Mouse (Mus musculus): ENCODE measurements around the gene Rad9b. TPM values are rescaled to one million over a fixed set of nuclear protein-coding genes. Genes with fewer than 3 reads are reported as not detected.
A peak's percentile ranks its signal among the peaks of the same experiment; 100 is the strongest.

Gene Rad9b
- polyA plus RNA-seq (2016; fragmentation: Nextera tagmentation; extraction: Ambion mirVana): 13.3 and 15.6 TPM in 2 replicates

GRCm38 (mm10) chr5:122353807-122354491 lies at the start of gene Rad9b, which contains the start of gene Vps29:
Gene Rad9b, minus strand, starts transcription at chr5:122354233.
Gene Vps29, plus strand, starts transcription at chr5:122354369.
- H3K27me3 ChIP-seq: no peaks in the 10 kb centered on the region; the same call in 1 of the 2 replicates
- H3K9ac ChIP-seq: peak within 1 kb of the TSS; percentile 93
- 2% methylated on average over 51 of the region's 51 CpGs for WGBS
- peak within 1 kb of the TSS; percentile 97 for H3K4me3 ChIP-seq
- H3K4me2 ChIP-seq (replicated peaks): peak within 1 kb of the TSS; percentile 77
- peak within 1 kb of the TSS; percentile 86 for H3K27ac ChIP-seq
- 0 out of 2 replicates have a peak, but pooled peaks cover 4% of the 10 kb centered on the region for H3K36me3 ChIP-seq
- peaks cover 3% of the 10 kb centered on the region for H3K4me1 ChIP-seq
- ATAC-seq (ENCODE audit: low FRiP score): peak; percentile 92
- no peaks in the 10 kb centered on the region for H3K9me3 ChIP-seq (replicated peaks)

DNA sequence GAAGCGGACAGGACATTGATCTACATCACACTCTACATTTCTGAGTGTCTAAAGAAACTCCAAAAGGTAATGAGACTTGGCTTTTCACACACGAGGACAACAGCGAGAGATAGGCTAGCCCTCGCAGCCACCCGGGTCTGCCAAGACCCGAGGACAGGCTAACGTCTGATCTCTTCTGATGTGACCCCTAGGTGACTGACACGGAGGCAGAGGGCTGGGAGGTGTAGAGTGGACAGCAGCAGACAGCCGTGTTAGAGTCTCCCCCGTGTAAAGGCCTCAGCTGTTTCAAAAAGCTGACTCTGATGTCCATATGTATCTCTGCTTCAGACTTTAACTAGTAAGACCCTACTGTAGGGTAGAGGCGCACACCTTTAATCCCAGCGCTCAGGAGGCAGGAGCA lies 49.3 kb upstream of the Rad9b start:
- Histone ChIP-seq H3K4me3 (no peak overlapping the region), H3K4me2 (replicated peaks) (no peak overlapping the region), H3K9ac (no peak overlapping the region), H3K4me1 (no peaks in the 10 kb centered on the region), H3K9me3 (replicated peaks) (peaks cover 6% of the 10 kb centered on the region; the same call in 1 of the 2 replicates), H3K27ac (no peak overlapping the region), H3K36me3 (peaks cover 69% of the 10 kb centered on the region), H3K27me3 (no peaks in the 10 kb centered on the region)
- no peak for ATAC-seq (ENCODE audit: low FRiP score)
- WGBS: 93% methylated on average over 12 of the region's 12 CpGs

DNA sequence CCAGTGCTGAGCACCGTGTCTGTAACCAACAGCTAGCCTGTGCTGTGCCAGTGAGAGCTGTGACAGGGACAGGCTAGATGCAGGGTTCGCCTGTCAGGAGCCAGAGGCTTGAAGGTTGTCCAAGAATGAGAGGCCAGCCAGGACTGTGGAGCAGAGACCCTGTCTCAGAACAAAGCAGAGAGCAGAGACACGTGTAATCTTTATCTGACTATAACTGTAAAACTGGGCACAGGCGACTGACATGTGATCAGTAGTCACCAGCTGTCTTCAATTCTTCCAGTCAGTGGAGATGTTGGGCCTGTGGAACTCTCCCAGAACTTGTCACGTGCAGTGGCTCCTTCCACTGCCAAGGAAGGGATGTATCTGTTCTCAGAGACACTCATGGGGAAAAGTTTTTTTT lies 48.7 kb upstream of the Rad9b start:
- no peak overlapping the region for H3K4me3 ChIP-seq
- no peak overlapping the region for H3K9ac ChIP-seq
- H3K36me3 ChIP-seq: peaks cover 72% of the 10 kb centered on the region
- no peaks in the 10 kb centered on the region for H3K4me1 ChIP-seq
- no peak for ATAC-seq (ENCODE audit: low FRiP score)
- H3K27ac ChIP-seq: no peak overlapping the region
- H3K9me3 ChIP-seq (replicated peaks): peaks cover 6% of the 10 kb centered on the region; the same call in 1 of the 2 replicates
- H3K4me2 ChIP-seq (replicated peaks): no peak overlapping the region
- 89% methylated on average over 5 of the region's 5 CpGs for WGBS
- H3K27me3 ChIP-seq: no peaks in the 10 kb centered on the region

- 81% methylated on average over 13 of the region's 13 CpGs for WGBS
- Histone ChIP-seq H3K9ac (no peak overlapping the region), H3K36me3 (peaks cover 69% of the 10 kb centered on the region)
These were observed 48.1 kb upstream of the Rad9b start for GRCm38 (mm10) chr5:122402160-122402559.

GRCm38 (mm10) chr5:122401303-122401640 lies 47.2 kb upstream of the Rad9b start:
- no peak for ATAC-seq (ENCODE audit: low FRiP score)
- peaks cover 67% of the 10 kb centered on the region for H3K36me3 ChIP-seq
- 19% methylated on average over 8 of the region's 8 CpGs for WGBS

More at GRCm38 (mm10) chr5:122402160-122402559, 48.1 kb upstream of the Rad9b start:
- ATAC-seq (ENCODE audit: low FRiP score): no peak
- Histone ChIP-seq H3K4me3 (no peak overlapping the region), H3K27me3 (no peaks in the 10 kb centered on the region), H3K4me2 (replicated peaks) (no peak overlapping the region), H3K9me3 (replicated peaks) (peaks cover 6% of the 10 kb centered on the region; the same call in 1 of the 2 replicates), H3K27ac (no peak overlapping the region), H3K4me1 (no peaks in the 10 kb centered on the region)

GRCm38 (mm10) chr5:122400628-122401302 lies 46.7 kb upstream of the Rad9b start:
- 89% methylated on average over 18 of the region's 18 CpGs for WGBS
- no peak overlapping the region for H3K27ac ChIP-seq
- H3K27me3 ChIP-seq: no peaks in the 10 kb centered on the region
- H3K4me3 ChIP-seq: no peak overlapping the region
- no peak for ATAC-seq (ENCODE audit: low FRiP score)
- peaks cover 62% of the 10 kb centered on the region for H3K36me3 ChIP-seq
- H3K4me1 ChIP-seq: no peaks in the 10 kb centered on the region
- no peak overlapping the region for H3K9ac ChIP-seq
- H3K4me2 ChIP-seq (replicated peaks): no peak overlapping the region
- no peaks in the 10 kb centered on the region for H3K9me3 ChIP-seq (replicated peaks)

More at GRCm38 (mm10) chr5:122401303-122401640, 47.2 kb upstream of the Rad9b start:
- Histone ChIP-seq H3K27ac (no peak overlapping the region), H3K9ac (no peak overlapping the region), H3K27me3 (no peaks in the 10 kb centered on the region), H3K4me2 (replicated peaks) (no peak overlapping the region), H3K4me1 (no peaks in the 10 kb centered on the region), H3K4me3 (no peak overlapping the region), H3K9me3 (replicated peaks) (0 out of 2 replicates have a peak, but pooled peaks cover 2% of the 10 kb centered on the region)

DNA sequence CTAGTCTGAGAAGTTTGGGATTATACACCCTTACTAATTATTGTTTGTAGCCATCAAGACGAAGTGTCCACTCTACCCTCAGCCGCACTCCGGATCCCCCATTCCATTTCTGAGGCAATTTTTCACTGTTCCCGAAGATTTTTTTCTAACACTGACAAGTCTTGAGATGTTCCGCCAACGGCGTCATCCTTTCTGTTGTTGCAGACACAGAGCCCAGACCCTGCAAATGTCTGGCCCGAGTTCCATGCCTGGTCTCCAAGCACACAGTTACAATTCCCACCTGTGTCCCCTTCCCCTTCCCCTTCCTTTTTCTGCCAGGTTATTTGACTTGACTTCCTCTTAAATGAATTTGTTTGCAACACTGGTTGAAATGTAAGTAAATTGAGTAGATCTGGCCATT lies 45.8 kb upstream of the Rad9b start:
- WGBS: 95% methylated on average over 8 of the region's 8 CpGs
- no peak for ATAC-seq (ENCODE audit: low FRiP score)
- H3K4me3 ChIP-seq: no peak overlapping the region
- H3K27me3 ChIP-seq: no peaks in the 10 kb centered on the region
- peaks cover 53% of the 10 kb centered on the region for H3K36me3 ChIP-seq
- H3K9me3 ChIP-seq (replicated peaks): no peaks in the 10 kb centered on the region
- H3K9ac ChIP-seq: no peak overlapping the region
- no peak overlapping the region for H3K4me2 ChIP-seq (replicated peaks)
- H3K27ac ChIP-seq: no peak overlapping the region
- no peaks in the 10 kb centered on the region for H3K4me1 ChIP-seq

- Histone ChIP-seq H3K36me3 (peaks cover 33% of the 10 kb centered on the region), H3K4me2 (replicated peaks) (no peak overlapping the region), H3K9ac (no peak overlapping the region), H3K27ac (no peak overlapping the region), H3K27me3 (no peaks in the 10 kb centered on the region), H3K4me1 (peaks cover 8% of the 10 kb centered on the region), H3K9me3 (replicated peaks) (no peaks in the 10 kb centered on the region), H3K4me3 (no peak overlapping the region)
- no peak for ATAC-seq (ENCODE audit: low FRiP score)
- 88% methylated on average over 8 of the region's 8 CpGs for WGBS
These were observed 43.5 kb upstream of the Rad9b start for GRCm38 (mm10) chr5:122397495-122397894.

DNA sequence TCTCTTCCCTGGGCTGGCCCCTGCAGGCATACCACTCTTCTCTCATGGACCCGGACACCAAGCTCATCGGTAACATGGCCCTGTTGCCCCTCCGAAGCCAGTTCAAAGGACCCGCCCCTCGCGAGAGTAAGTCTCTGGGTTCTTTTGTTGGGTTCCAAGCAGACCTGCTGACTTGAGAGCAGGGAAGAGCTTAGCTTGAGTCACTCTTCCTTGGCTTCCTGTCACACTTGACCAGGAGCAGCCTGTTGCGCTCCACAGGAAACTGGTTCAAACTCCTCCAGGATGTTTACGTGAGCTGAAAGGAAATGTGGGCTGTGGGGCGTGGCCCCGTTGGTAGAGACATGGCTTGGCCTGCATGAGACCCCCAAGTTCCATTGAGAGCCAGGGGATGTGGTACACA lies 42.8 kb upstream of the Rad9b start:
- no peak overlapping the region for H3K27ac ChIP-seq
- H3K9me3 ChIP-seq (replicated peaks): no peaks in the 10 kb centered on the region
- peaks cover 26% of the 10 kb centered on the region for H3K36me3 ChIP-seq
- WGBS: 87% methylated on average over 10 of the region's 10 CpGs
- H3K27me3 ChIP-seq: no peaks in the 10 kb centered on the region
- ATAC-seq (ENCODE audit: low FRiP score): no peak
- H3K9ac ChIP-seq: no peak overlapping the region
- H3K4me1 ChIP-seq: peaks cover 10% of the 10 kb centered on the region
- H3K4me2 ChIP-seq (replicated peaks): no peak overlapping the region
- H3K4me3 ChIP-seq: no peak overlapping the region

DNA sequence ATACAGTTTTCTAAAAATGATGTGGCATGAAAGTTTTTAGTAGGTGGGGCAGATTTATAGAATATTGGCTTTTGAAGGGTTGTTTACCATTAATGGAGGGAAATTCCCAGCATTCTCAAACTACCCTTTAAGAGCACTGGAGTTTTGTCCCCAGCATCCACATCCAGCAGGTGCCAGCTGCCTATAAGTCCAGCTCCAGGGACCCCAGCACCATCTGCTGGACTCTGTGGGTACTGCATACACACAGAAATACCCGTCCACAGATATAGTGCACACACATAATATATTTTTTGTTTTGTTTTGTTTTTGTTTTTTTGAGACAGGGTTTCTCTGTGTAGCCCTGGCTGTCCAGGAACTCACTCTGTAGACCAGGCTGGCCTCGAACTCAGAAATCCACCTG lies 39.9 kb upstream of the Rad9b start:
- WGBS: 38% methylated on average over 2 of the region's 2 CpGs
- H3K27ac ChIP-seq: no peak overlapping the region
- no peak overlapping the region for H3K9ac ChIP-seq
- H3K4me3 ChIP-seq: no peak overlapping the region
- peaks cover 10% of the 10 kb centered on the region for H3K4me1 ChIP-seq
- H3K27me3 ChIP-seq: no peaks in the 10 kb centered on the region
- H3K9me3 ChIP-seq (replicated peaks): no peaks in the 10 kb centered on the region
- peaks cover 15% of the 10 kb centered on the region; the same call in 1 of the 2 replicates for H3K36me3 ChIP-seq
- no peak for ATAC-seq (ENCODE audit: low FRiP score)
- H3K4me2 ChIP-seq (replicated peaks): no peak overlapping the region

DNA sequence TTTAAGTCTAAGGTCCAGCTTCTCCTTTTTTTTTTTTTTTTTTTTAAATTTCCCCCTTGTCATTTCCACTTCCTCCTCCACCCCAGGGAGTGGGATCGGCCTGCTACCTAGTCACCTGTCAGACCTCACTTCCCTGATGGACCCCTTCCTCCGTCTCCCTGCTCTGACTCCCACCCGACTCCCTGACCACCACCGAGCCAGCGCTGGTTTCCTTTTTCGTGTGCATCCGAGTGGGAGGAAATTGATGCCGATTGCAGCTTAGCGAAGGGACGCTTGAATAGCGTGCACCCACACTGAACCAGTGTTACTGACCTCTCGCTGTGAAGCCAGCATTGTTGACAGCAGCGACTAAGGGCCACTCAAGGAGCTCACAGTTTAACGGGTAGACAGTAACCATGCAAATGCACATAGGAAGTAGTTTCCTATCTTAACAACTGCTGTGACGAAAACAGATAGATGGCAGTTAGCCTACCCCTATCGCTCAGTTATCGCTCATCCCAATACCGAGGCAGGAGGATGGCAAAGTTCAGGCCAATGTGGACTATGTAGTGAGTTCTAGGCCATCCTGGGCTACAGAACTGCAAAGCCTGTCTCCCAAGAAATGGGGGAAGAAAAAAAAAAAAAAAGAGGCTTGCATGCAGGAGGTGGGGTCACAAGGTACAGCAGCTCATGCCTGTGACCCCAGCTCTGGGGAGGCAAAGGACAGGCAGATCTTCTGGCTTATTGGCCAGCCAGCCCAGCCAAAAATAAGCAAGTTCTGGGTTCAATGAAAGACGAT lies 38.4 kb upstream of the Rad9b start:
- Histone ChIP-seq H3K9ac (peak overlapping the region; percentile 87), H3K36me3 (peaks cover 12% of the 10 kb centered on the region; the same call in 1 of the 2 replicates), H3K4me1 (peaks cover 10% of the 10 kb centered on the region), H3K9me3 (replicated peaks) (no peaks in the 10 kb centered on the region), H3K27ac (no peak overlapping the region), H3K4me2 (replicated peaks) (peak overlapping the region; percentile 92), H3K4me3 (peak overlapping the region; percentile 86), H3K27me3 (no peaks in the 10 kb centered on the region)
- ATAC-seq (ENCODE audit: low FRiP score): no peak
- WGBS: 15% methylated on average over 19 of the region's 19 CpGs

DNA sequence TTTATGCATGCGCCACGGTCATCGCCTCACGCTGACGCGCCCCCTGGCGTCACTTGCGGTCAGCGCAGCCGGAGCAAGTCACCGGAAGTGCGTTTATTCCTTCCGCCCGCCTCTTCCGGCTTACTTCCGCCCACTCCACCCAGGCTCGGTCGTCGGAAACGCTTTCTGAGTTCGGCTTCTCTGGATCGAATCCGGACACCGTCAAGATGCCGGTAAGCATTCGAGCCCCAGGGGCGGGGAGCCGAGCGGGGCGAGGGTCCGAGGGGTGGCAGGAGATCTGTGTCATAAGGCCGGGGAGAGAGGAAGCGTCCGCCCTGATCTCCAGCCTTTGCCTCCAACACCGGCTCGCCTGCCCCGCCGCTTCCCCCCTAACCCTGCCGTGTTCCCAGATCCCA lies 37.8 kb upstream of the Rad9b start, which contains the start of gene Arpc3:
Gene Arpc3 (plus strand): TSS at position 93 of the 395 bp plus-strand sequence.
- Histone ChIP-seq H3K27ac (no peak within 1 kb of the TSS), H3K9ac (peak within 1 kb of the TSS; percentile 87), H3K27me3 (no peaks in the 10 kb centered on the region), H3K4me2 (replicated peaks) (peak within 1 kb of the TSS; percentile 92), H3K36me3 (peaks cover 7% of the 10 kb centered on the region; the same call in 1 of the 2 replicates), H3K4me1 (peaks cover 10% of the 10 kb centered on the region), H3K4me3 (peak within 1 kb of the TSS; percentile 86), H3K9me3 (replicated peaks) (no peaks in the 10 kb centered on the region)
- peak; percentile 85 for ATAC-seq (ENCODE audit: low FRiP score)
- under 1% methylated on average over 38 of the region's 39 CpGs for WGBS

Data from hindbrain, embryonic 12.5 days (tissue).